Mouse (Mus musculus): ENCODE measurements around the gene Rab15.

The Rab15 gene

GRCm38 (mm10) chr12:76776898-76777297 lies 45.8 kb downstream of the Rab15 start:
- no peak for DNase-seq

DNA sequence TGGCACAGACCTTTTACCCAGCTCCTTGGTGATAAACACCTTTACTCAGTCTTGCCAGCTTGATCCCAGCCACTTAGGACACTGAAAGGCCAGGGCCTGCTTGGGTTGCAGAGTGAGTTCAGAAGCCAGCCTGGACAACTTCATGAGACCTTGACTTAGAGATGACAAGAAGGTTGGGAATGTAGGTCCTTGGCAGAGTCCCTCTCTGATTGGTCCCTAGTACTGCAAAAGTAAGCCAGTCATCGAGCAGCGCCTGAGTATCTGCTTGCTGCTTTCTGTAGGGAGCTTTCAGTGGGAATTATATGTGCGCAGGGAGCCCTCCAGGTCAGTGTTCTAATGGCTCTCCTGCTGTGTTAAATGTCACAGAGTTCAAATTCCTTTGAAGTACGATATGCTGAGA lies 47.6 kb downstream of the Rab15 start:
- no peak for DNase-seq

DNA sequence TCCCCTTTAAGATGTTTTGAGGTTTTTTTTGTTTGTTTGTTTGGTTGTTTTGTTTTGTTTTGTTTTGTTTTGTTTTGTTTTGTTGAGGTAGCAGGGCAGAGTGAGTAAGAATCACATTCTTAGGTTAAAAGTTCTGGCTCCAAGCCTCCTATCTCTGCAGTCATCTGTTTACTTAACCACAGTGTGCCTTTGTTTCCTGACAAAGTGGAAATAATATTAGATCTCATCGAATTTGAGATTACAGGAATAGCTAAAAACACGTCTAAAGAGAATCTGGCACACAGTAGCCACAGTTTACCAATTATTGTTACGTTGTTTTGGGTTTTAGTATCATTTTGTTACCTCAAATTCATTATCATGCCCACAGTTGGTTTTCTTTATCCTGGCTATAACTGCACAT lies 48.1 kb downstream of the Rab15 start:
- no peak for DNase-seq

DNA sequence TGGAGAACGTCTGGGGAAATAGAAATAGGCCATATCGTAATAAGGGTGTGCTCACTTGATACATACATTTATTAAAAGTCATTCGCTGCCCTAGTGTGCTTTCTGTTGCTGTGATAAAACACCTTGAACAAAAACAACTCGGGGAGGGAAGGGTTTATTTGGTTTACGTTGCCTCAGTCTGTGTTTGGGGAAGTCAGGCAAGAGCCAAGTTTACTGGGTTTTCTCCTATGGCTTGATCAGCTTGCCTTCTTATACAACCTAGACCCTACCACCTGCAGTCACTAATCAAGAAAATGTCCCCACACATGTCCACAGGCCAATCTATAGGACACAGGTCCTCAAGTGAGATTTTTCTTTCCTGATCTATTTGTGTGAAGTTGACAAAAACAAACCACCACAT lies 51.2 kb downstream of the Rab15 start:
- DNase-seq: no peak

DNA sequence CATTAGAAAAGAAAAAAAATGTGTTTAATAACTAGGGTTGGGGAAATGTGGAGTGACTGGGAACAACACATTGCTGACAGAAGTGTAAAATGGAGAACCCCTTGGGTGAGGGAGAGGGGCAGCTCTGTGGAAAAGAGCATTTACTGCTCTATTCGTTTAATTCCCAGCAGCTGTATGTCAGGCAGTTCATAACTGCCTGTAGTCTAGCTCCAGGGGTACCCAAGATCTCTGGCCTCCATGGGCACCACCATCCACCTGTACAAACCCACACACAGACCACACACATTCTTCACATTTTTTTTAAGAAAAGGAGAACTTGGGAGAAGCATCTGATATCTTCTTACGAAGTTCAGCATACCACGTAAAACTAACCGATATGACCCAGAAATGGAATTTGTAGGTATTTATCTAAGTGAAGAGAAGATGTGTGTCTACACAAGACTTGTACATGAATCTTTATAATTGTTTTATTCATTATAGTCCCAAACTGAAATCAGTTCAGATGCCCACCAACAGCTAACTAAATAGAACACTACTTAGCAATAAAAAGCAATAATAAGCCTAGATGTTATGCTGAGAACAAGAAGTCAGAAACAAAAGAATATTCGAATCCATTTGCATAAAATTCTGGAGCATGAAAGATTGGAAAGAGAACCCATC lies 51.7 kb downstream of the Rab15 start:
- DNase-seq: no peak

DNA sequence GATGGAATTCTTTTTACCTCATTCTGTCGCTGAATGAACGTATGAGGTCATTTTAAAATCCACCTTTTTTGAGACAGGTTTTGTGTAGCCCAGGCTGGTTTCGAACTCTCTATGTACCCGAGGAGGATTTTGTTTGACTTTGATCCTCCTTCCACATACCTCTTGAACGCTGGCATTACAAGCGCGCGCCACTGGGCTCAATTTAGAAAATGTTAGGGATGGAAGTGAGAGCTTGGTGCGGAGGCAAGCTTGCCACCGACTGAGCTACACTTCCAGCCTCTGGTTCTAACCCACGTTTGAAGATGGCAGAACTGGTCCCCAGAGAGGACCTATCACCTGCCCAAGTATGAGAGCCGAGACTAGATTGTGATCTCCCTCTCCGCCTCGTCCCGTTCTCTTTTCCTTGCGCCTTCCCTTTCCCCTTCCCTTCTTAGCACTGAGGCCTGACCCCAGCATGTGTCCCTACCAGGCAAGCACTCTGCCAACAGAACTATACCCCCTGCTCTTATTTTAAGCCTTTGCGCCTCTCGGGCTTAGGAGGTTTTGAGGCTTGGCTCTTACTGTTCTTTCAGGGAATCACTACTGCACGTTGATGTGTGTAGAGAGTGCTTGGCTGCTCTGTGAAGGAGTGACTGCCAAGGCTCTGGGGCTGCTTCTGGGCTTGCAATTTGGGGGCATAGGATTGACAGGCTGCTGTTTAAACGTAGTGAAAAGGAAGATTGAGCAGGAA lies 56.6 kb downstream of the Rab15 start:
- DNase-seq: peak in 1 of 2 experiments; percentile 30

- peak; percentile 75 to 81 for DNase-seq
Observed at GRCm38 (mm10) chr12:76765354-76765851, 57.3 kb downstream of the Rab15 start, which contains the start of the genes Churc1 and Fntb. Gene Churc1 (plus strand): TSS chr12:76765538. Gene Fntb (plus strand): TSS chr12:76765589.

DNA sequence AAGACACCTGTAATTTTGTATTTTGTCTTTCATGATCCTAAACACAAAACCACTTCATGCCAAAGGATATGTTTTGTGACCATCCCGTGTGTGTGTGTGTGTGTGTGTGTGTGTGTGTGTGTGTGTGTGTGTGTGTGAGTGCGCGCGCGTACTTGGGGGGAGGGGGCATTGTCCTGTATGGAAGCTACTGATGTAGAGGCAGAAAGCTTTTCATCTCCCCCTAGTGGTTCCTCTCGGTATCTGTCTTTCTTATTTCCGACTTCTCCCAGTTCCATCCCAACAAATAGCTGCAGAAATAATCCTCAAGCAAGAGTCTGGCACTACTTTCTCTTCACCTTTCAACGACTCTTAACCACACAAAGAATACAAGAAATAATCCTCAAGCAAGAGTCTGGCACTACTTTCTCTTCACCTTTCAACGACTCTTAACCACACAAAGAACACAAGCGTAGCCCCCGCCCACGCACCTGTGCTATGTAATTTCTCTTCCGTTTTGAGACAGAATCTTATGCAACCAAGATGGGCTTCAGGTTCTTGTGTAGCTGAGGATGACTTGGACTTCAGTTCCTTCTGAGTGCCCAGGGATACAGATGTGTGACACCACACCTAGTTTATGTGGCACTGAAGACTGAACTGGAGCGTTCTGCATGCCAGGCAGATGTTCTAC lies 69.9 kb downstream of the Rab15 start:
- DNase-seq: peak; percentile 38 to 62

GRCm38 (mm10) chr12:76750866-76751459 lies 71.7 kb downstream of the Rab15 start:
- peak; percentile 28 to 43 for DNase-seq

Data from cerebellum, postnatal 36 days (tissue).